Mouse (Mus musculus): ENCODE data around the gene Nfix. TPM values are rescaled to one million over a fixed set of nuclear protein-coding genes. Genes with fewer than 3 reads are reported as not detected.

Nfix gene
- polyA plus RNA-seq, 1 experiment = 1.2 TPM

DNA sequence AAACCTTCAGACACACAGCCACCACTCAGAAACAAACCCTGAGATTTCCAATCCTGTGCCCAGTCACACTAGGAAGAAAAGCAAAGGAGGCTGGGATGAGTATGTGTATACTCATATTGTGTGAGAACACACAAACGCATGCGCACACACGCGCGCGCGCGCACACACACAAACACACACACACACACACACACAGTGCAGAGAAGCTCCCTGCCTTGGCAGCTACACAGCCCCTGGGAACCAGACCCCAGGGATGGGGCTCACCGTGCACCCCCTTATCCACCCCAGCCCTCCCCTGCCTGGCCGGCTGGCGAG, 14.1 kb upstream of the Nfix start:
- H3K9me3 ChIP-seq (replicated peaks; ENCODE audit: control insufficient read depth, insufficient read depth, low read length, poor library complexity, severe bottlenecking) = peaks cover 2% of the 10 kb centered on the region; the same call in 1 of the 2 replicates
- 0 out of 2 replicates have a peak, but pooled peaks cover 2% of the 10 kb centered on the region for H3K27me3 ChIP-seq (ENCODE audit: control insufficient read depth, insufficient read depth, low read length, poor library complexity, severe bottlenecking)
- TF ChIP-seq POLR2A (IDR thresholded peaks at IDR 0.05; ENCODE audit: insufficient read depth, low read length) = no peak
- TF ChIP-seq EP300 (IDR thresholded peaks at IDR 0.05; ENCODE audit: insufficient read depth, low read depth, low read length) = no peak
- no peak for TF ChIP-seq CTCF (IDR thresholded peaks at IDR 0.05; ENCODE audit: low read depth, low read length)
- no peak overlapping the region for H3K4me3 ChIP-seq (ENCODE audit: low read depth, low read length)
- H3K9ac ChIP-seq (ENCODE audit: low read depth, poor library complexity, severe bottlenecking) = no peak overlapping the region
- no peaks in the 10 kb centered on the region for H3K4me1 ChIP-seq (ENCODE audit: control insufficient read depth, insufficient read depth, low read length)
- H3K36me3 ChIP-seq (ENCODE audit: control insufficient read depth, insufficient read depth, low read length, poor library complexity, severe bottlenecking) = no peaks in the 10 kb centered on the region
- H3K27ac ChIP-seq (ENCODE audit: insufficient read depth, low read length) = no peak overlapping the region

- Histone ChIP-seq H3K4me3 (ENCODE audit: low read depth, low read length) (no peak overlapping the region), H3K9me3 (replicated peaks; ENCODE audit: control insufficient read depth, insufficient read depth, low read length, poor library complexity, severe bottlenecking) (peaks cover 2% of the 10 kb centered on the region; the same call in 1 of the 2 replicates), H3K27me3 (ENCODE audit: control insufficient read depth, insufficient read depth, low read length, poor library complexity, severe bottlenecking) (0 out of 2 replicates have a peak, but pooled peaks cover 2% of the 10 kb centered on the region), H3K9ac (ENCODE audit: low read depth, poor library complexity, severe bottlenecking) (no peak overlapping the region), H3K36me3 (ENCODE audit: control insufficient read depth, insufficient read depth, low read length, poor library complexity, severe bottlenecking) (no peaks in the 10 kb centered on the region), H3K4me1 (ENCODE audit: control insufficient read depth, insufficient read depth, low read length) (no peaks in the 10 kb centered on the region), H3K27ac (ENCODE audit: insufficient read depth, low read length) (no peak overlapping the region)
- TF ChIP-seq CTCF (IDR thresholded peaks at IDR 0.05; ENCODE audit: low read depth, low read length) = no peak
- no peak for TF ChIP-seq EP300 (IDR thresholded peaks at IDR 0.05; ENCODE audit: insufficient read depth, low read depth, low read length)
- no peak for TF ChIP-seq POLR2A (IDR thresholded peaks at IDR 0.05; ENCODE audit: insufficient read depth, low read length)
These were observed 13.7 kb upstream of the Nfix start for GRCm38 (mm10) chr8:84813830-84814229.

- H3K9me3 ChIP-seq (replicated peaks; ENCODE audit: control insufficient read depth, insufficient read depth, low read length, poor library complexity, severe bottlenecking) = peaks cover 2% of the 10 kb centered on the region; the same call in 1 of the 2 replicates
- H3K27me3 ChIP-seq (ENCODE audit: control insufficient read depth, insufficient read depth, low read length, poor library complexity, severe bottlenecking) = 0 out of 2 replicates have a peak, but pooled peaks cover 2% of the 10 kb centered on the region
- H3K4me3 ChIP-seq (ENCODE audit: low read depth, low read length) = no peak overlapping the region
- H3K9ac ChIP-seq (ENCODE audit: low read depth, poor library complexity, severe bottlenecking) = no peak overlapping the region
- no peaks in the 10 kb centered on the region for H3K36me3 ChIP-seq (ENCODE audit: control insufficient read depth, insufficient read depth, low read length, poor library complexity, severe bottlenecking)
- TF ChIP-seq CTCF (IDR thresholded peaks at IDR 0.05; ENCODE audit: low read depth, low read length) (peak; percentile 58), POLR2A (IDR thresholded peaks at IDR 0.05; ENCODE audit: insufficient read depth, low read length) (no peak)
- no peak overlapping the region for H3K27ac ChIP-seq (ENCODE audit: insufficient read depth, low read length)
- no peaks in the 10 kb centered on the region for H3K4me1 ChIP-seq (ENCODE audit: control insufficient read depth, insufficient read depth, low read length)
These were observed 12.9 kb upstream of the Nfix start for GRCm38 (mm10) chr8:84813059-84813458.

DNA sequence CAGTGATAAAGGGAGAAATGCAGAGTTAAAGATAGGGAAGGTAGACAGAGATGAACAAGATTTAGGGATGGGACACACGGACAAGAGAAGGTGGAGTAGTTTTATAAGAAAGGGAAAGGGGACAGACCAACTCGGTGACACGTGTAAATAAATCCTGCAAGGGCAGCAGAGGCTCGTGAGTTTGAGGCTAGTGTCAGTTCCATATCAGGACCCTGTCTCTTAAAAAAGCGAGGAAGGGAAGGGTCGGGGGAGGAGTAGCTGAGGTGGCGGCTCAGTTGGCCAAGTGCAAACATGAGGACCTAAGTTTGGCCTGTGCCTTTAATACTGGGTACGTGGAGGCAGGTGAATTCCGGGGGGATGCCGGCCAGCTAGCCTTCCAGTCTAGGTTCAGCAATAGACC, 11.2 kb upstream of the Nfix start:
- peaks cover 3% of the 10 kb centered on the region; the same call in 1 of the 2 replicates for H3K9me3 ChIP-seq (replicated peaks; ENCODE audit: control insufficient read depth, insufficient read depth, low read length, poor library complexity, severe bottlenecking)
- H3K4me3 ChIP-seq (ENCODE audit: low read depth, low read length) = no peak overlapping the region
- no peak overlapping the region for H3K9ac ChIP-seq (ENCODE audit: low read depth, poor library complexity, severe bottlenecking)
- H3K36me3 ChIP-seq (ENCODE audit: control insufficient read depth, insufficient read depth, low read length, poor library complexity, severe bottlenecking) = no peaks in the 10 kb centered on the region
- TF ChIP-seq POLR2A (IDR thresholded peaks at IDR 0.05; ENCODE audit: insufficient read depth, low read length) (no peak), EP300 (IDR thresholded peaks at IDR 0.05; ENCODE audit: insufficient read depth, low read depth, low read length) (no peak), CTCF (IDR thresholded peaks at IDR 0.05; ENCODE audit: low read depth, low read length) (no peak)
- no peak overlapping the region for H3K27ac ChIP-seq (ENCODE audit: insufficient read depth, low read length)
- peaks cover 2% of the 10 kb centered on the region; the same call in 1 of the 2 replicates for H3K27me3 ChIP-seq (ENCODE audit: control insufficient read depth, insufficient read depth, low read length, poor library complexity, severe bottlenecking)
- H3K4me1 ChIP-seq (ENCODE audit: control insufficient read depth, insufficient read depth, low read length) = no peaks in the 10 kb centered on the region

DNA sequence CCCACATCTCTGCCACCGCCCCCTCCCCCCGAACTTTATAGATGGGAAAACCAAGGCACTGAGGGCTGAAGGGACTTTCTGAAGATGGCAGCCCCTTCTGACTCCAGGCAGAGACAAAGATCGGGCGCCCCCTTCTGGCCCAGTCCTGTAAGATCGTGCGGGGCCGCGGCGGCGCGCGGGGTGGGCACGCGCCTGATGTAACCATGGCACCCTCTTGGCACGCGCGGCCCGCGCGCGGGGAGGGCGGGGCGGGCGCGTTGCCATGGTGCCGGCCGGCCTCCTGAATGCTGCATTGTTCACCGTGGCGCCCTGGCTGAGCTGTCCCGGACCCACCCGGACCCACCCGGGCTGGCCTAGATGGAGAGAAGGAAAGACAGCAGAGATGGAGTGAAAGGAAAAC, 10.8 kb upstream of the Nfix start:
- Histone ChIP-seq H3K4me1 (ENCODE audit: control insufficient read depth, insufficient read depth, low read length) (no peaks in the 10 kb centered on the region), H3K9me3 (replicated peaks; ENCODE audit: control insufficient read depth, insufficient read depth, low read length, poor library complexity, severe bottlenecking) (peaks cover 6% of the 10 kb centered on the region; the same call in 1 of the 2 replicates), H3K27me3 (ENCODE audit: control insufficient read depth, insufficient read depth, low read length, poor library complexity, severe bottlenecking) (peaks cover 2% of the 10 kb centered on the region; the same call in 1 of the 2 replicates), H3K9ac (ENCODE audit: low read depth, poor library complexity, severe bottlenecking) (no peak overlapping the region), H3K36me3 (ENCODE audit: control insufficient read depth, insufficient read depth, low read length, poor library complexity, severe bottlenecking) (no peaks in the 10 kb centered on the region), H3K27ac (ENCODE audit: insufficient read depth, low read length) (no peak overlapping the region), H3K4me3 (ENCODE audit: low read depth, low read length) (no peak overlapping the region)
- peak; percentile 64 for TF ChIP-seq CTCF (IDR thresholded peaks at IDR 0.05; ENCODE audit: low read depth, low read length)
- TF ChIP-seq EP300 (IDR thresholded peaks at IDR 0.05; ENCODE audit: insufficient read depth, low read depth, low read length) = no peak

- peaks cover 2% of the 10 kb centered on the region; the same call in 1 of the 2 replicates for H3K27me3 ChIP-seq (ENCODE audit: control insufficient read depth, insufficient read depth, low read length, poor library complexity, severe bottlenecking)
- no peak for TF ChIP-seq EP300 (IDR thresholded peaks at IDR 0.05; ENCODE audit: insufficient read depth, low read depth, low read length)
- no peak for TF ChIP-seq POLR2A (IDR thresholded peaks at IDR 0.05; ENCODE audit: insufficient read depth, low read length)
- no peak for TF ChIP-seq CTCF (IDR thresholded peaks at IDR 0.05; ENCODE audit: low read depth, low read length)
These were observed 9.8 kb upstream of the Nfix start for GRCm38 (mm10) chr8:84809941-84810280.

More at GRCm38 (mm10) chr8:84809941-84810280, 9.8 kb upstream of the Nfix start:
- H3K4me1 ChIP-seq (ENCODE audit: control insufficient read depth, insufficient read depth, low read length) = no peaks in the 10 kb centered on the region
- peaks cover 6% of the 10 kb centered on the region; the same call in 1 of the 2 replicates for H3K9me3 ChIP-seq (replicated peaks; ENCODE audit: control insufficient read depth, insufficient read depth, low read length, poor library complexity, severe bottlenecking)
- H3K9ac ChIP-seq (ENCODE audit: low read depth, poor library complexity, severe bottlenecking) = no peak overlapping the region
- no peaks in the 10 kb centered on the region for H3K36me3 ChIP-seq (ENCODE audit: control insufficient read depth, insufficient read depth, low read length, poor library complexity, severe bottlenecking)
- H3K27ac ChIP-seq (ENCODE audit: insufficient read depth, low read length) = no peak overlapping the region
- H3K4me3 ChIP-seq (ENCODE audit: low read depth, low read length) = no peak overlapping the region

Data from ES-Bruce4 (cell line).